Mouse (Mus musculus): Measurements from ENCODE around the gene Doc2b.
A peak's percentile ranks its signal among the peaks of the same experiment; 100 is the strongest.

GRCm38 (mm10) chr11:75781919-75782318 lies 13.9 kb downstream of the Doc2b start:
- no peak for TF ChIP-seq EP300 (IDR thresholded peaks at IDR 0.05; ENCODE audit: low read depth)
- TF ChIP-seq CTCF (IDR thresholded peaks at IDR 0.05; ENCODE audit: low read depth): peak; percentile 77
